Mouse (Mus musculus) cerebellum, adult 9-11 months (tissue): ENCODE data around the gene Olfr522.
"Not testable (repeated sequence)": the region's sequence is repeated elsewhere in the genome, so short reads cannot be mapped to it uniquely, and the experiment has no call there.

ENCODE experiments used
- DNase-seq: peaks from one replicate; pipeline ENCODE4 v3.0.0; 2022

Olfr522 gene

GRCm38 (mm10) chr7:140154218-140154927 lies 10.2 kb downstream of the Olfr522 start, which contains the start of gene Sprn:
Gene Sprn, minus strand, starts transcription at chr7:140154877.
- DNase-seq = peak; percentile 82

DNA sequence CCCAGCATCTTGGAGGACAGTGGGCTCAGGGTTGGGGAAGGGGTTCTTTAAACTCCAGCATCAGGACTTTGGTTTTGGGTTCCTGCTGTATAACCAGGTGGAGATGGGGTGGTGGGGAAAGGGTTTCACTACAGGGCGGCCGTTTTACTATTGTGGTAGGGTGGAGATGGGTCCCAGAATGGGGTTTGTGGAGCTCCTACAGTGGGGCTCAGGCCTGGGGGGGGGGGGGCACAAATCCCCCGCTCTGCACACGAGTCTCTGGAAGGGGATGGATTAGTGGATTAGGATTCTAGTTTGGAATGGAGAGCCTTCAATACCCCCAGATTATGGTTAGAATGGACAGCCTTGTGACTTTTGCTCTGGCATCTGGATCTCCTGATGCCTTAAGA lies 10.7 kb downstream of the Olfr522 start:
- no peak for DNase-seq

DNA sequence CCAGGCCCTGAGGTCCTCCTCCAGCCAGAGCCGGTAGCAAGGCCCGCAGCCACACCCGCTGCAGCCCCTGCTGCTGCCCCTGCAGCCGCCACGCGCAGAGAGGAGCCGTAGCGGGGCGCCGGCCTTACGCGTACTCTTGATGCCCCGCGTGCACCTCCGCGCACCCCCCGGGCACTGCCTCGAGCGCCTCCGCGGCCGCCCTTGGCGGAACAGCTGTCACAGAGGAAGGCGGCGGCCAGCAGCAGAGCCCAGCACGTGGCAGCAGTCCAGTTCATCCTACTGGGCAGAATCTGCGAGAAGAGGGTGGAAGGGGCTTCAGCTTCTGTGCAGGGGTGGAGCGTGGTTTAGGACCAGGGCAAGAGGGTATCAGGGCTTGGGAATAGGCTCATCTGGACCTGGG lies 11.2 kb downstream of the Olfr522 start:
- DNase-seq = peak; percentile 76

DNA sequence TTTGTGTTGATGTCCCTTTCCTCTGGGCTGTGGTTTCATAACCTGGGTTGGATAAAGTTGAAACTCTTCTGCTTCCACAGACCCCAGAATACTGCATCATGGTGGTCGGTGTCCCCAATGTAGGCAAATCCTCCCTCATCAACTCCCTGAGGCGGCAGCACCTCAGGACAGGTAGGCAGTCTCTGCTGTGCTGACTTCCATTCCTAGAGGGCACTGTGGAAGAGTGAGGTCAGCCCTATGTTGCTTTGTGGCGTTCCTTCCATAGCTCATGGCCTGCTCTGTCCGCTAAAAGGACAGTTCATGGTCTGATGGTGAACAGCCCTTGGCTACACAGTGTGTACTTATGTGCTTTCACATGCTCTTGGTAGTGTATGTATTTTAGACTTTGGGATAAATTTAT lies 20.0 kb downstream of the Olfr522 start:
- DNase-seq = no peak

DNA sequence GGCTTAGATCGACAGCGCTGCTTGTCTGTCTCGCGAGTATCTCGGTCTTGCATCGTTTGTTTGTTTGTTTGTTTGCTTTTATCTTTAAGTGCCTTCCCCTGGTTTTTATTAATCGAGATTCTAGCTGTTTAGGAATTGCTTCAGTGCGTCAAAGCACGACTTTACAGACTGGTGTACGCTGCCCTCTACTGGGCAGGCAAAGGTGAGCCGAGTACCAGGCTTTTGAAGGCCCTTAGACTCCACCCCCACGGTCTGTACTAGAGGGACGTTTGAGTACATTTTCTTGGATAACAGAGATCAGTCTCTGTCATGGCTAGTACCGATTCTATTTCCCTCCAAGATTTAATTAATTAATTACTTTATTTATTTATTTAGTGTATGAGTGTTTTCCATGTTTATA lies 23.2 kb downstream of the Olfr522 start:
- DNase-seq = peak; percentile 75

DNA sequence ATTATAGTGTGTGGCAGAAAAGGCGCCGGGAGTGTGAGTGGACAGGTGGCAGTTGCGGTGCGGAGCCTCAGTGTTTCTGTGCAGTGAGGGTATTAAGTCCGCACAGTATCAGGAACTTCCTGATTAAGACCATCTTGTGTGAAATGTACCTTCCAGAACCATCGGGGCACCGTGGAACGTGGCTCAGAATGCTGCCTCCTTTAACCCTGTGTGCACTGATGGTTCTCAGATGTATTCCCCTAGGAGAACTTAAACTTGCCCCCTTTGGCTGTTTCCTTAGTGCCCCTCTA lies 26.6 kb downstream of the Olfr522 start:
- DNase-seq = no peak

DNA sequence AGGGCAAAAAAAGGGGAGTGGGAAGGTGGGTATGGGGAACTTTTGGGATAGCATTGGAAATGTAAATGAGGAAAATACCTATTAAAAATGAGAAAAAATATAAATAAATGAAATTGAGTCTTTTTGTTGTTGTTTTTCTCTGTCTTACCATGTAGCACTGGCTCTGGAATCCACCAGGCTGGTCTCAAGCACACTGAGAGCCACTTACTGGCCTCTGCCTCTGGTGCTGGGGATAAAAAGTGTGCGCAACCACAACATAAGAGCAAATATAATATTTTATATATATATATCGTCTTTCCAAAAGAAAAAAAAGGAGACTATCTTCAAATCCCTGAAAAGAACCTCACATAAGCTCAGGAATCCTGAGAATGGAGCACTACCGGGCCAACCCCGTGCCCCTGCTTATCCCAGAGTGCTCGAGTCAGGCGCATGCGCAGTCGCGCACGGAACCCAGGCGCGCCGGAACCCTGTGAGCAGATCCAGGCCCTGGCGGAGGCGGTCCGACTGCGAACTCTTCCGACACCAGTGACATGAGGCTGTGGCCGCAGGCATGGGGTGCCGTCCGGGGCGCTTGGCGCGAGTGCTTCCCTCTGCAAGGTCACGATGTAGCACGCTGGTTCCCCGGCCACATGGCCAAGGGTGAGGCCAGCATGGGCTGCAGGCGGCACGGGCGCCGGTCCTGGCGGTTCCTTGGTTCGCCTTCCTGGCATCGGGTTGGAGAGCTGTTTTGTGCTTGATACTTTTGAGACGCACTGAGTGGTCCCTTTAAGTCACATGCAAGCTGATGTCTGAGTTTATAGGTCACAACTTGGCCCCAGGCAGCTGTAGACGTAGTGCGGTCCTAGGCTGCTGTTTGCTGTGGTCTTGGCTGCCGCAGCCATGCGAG lies 27.2 kb downstream of the Olfr522 start, which contains the start of gene Mtg1:
Mtg1 (plus strand) TSS at position 430 of the 886 bp plus-strand sequence.
- DNase-seq = peak; percentile 96

GRCm38 (mm10) chr7:140135106-140135770 lies 29.3 kb downstream of the Olfr522 start:
- no peak for DNase-seq

DNA sequence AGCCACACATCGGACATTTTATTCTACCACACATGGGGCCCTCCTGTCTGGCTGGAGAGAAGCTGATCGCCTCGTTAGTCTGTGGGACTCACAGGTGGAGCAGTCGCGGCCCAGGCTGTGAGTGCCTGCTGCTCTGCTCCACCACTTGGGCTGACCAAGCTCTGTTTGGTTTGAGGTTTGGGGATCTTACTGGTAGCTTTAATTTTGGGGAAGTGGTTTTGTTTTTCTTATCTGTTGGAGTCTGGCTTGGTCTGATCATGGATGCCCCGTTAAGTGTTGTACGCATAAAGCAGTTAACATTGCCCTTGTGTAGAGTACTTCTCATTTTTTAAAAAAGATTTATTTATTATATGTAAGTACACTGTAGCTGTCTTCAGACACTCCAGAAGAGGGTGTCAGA lies 30.5 kb downstream of the Olfr522 start:
- DNase-seq = not testable (repeated sequence)

GRCm38 (mm10) chr7:140132184-140132583 lies 32.4 kb downstream of the Olfr522 start:
- not testable (repeated sequence) for DNase-seq

DNA sequence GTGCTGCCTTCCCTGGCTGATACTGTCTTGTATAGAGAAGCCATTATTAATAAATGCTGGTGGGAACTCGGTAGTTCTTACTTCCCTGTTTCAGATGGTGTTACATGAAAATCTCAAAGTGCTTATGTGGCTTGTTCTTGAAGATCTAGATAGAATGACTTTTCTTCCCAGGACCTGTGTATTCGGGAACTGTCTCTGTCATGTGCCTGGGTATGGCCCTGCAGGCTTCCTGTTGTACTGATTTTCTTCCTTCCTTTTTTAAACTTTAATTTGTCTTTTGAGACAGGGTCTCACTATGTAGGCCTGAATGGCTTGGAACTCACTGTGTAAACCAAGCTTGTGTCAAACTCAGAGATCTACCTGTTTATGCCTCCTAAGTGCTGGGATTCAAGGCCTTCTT lies 36.7 kb downstream of the Olfr522 start:
- no peak for DNase-seq

- no peak for DNase-seq
Observed at GRCm38 (mm10) chr7:140126934-140127333, 37.6 kb downstream of the Olfr522 start.

DNA sequence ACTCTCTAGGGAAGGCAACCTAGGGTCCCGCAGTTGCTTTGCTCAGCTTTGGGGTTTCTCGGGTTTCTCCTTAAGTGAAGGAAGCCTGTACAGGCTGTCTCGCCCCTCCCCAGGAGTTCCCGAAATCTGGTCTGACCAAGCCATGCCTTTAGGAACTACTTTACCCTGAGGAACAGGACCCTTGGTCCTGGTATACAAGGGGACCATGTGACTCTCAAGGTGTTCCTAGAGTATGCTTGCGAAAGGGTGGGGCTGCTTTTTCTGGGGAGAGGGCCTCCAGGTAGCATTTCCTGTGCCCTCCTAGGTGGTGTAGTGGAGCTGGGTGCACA lies 38.6 kb downstream of the Olfr522 start:
- DNase-seq = no peak

DNA sequence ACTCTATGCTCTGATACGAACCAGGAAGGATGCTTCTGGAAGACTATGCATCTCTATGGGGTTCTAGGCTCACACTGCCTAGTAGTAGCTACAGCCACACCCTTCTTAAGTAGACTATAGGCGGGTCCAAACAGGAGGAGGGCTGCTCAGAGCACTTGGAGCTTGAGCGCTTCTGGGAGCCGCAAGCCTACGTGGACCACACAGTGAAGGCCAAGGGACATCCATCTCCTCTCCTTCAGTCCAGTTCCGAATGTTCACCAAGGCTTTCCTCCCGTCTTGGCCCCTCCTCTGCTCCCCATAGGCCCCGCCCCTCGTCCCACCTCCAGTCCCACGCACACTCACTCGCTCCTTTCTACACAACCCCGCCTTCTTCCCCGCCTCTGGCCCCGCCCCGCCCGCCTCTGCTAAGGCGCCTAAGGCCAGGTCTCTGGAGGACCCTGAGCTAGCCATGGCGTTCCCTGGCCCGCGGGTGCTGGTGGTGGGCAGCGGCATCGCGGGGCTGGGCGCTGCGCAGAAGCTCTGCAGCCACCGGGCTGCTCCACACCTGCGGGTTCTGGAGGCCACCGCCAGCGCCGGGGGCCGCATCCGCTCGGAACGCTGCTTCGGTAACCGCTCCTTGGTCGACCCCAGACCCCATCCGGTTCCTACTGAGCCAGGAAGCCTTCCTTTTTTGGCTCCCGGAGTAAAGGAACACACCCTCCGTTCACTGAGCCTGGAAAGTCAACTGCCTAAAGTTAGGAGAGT lies 39.1 kb downstream of the Olfr522 start:
- DNase-seq = peak; percentile 95

GRCm38 (mm10) chr7:140124382-140124781 lies 40.2 kb downstream of the Olfr522 start:
- no peak for DNase-seq

DNA sequence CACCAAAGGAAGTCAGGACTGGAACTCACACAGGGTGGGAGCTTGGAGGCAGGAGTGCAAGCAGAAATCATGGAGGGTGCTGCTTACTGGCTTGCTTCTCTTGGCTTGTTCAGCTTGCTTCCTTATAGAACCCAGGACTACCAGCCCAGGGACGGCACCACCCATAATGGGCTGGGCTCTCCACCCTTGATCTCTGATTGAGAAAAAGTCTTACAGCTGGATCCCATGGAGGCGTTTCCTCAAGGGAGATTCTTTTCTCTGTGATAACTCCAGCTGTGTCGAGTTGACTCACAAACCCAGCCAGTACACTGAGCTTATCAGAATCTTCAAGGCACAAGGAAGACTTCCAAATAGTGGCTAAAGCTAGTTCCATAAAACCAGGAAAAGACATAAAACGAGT lies 41.8 kb downstream of the Olfr522 start:
- no peak for DNase-seq

- DNase-seq = no peak
Observed at GRCm38 (mm10) chr7:140121338-140121910, 43.1 kb downstream of the Olfr522 start.

GRCm38 (mm10) chr7:140120484-140120883 lies 44.1 kb downstream of the Olfr522 start:
- DNase-seq = no peak

GRCm38 (mm10) chr7:140116329-140117054 lies 48.1 kb downstream of the Olfr522 start, which contains the start of gene Echs1:
Gene Echs1, minus strand, starts transcription at chr7:140116476.
- DNase-seq = peak; percentile 91

DNA sequence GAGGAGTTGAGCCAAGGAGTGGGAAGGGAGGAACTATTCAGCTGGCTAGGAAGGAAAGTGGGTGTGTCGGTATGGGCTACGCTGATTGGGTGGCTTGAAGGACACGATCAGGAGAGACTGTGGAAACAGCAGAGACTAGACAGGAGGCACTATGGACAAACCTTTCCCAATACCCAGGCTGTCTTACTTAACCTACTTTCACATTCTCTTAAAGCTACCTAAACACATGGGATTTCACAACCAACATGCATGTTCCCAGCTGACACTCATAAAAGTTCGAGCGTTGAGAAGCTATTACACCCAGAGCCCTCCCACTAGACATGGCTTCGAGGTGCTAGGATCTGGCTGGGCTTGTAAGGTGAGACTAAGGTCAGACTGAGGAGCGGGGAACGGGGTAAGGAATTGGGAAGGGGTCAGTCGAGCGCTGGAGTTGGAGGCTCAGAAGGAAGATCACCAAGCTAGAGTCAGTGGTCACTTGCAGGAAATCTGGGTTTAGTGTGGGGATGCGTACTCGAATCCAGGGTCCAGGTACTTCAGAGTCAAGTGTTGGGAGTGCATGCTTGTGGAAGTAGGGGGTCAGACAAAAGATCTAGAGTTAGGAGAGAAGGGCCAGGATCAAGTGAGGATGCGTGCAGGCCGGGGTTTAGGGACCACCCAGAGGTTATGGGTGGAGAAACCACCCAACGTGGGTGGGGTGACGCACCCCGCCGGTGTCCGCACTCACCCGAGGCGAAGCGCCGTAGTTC lies 48.8 kb downstream of the Olfr522 start, which contains the start of gene Paox:
Paox (plus strand) TSS at position 217 of the 746 bp plus-strand sequence.
- DNase-seq = no peak

GRCm38 (mm10) chr7:140111943-140112342 lies 52.6 kb downstream of the Olfr522 start:
- DNase-seq = no peak
